Mouse (Mus musculus) thymus, adult 18-20 months (tissue): ENCODE results near the gene Txnrd2.

Experiments
- DNase-seq, 2 experiments: peaks; one replicate each; pipeline ENCODE4 v3.0.0; 2022; ENCODE audit warnings: mixed read lengths in 2 of 2

The Txnrd2 gene

GRCm38 (mm10) chr16:18497865-18498515, 71.8 kb downstream of the Txnrd2 start:
- DNase-seq: peak; percentile 56 to 69

- DNase-seq: peak; percentile 91 to 93
Measured at GRCm38 (mm10) chr16:18498558-18498990, 72.4 kb downstream of the Txnrd2 start, which contains the start of the genes Gnb1l and Rtl10. TSS of gene Gnb1l (plus strand) at chr16:18498713. TSS of gene Rtl10 (plus strand) at chr16:18498901.

- no peak for DNase-seq
Measured at GRCm38 (mm10) chr16:18498996-18499395, 72.8 kb downstream of the Txnrd2 start.

- DNase-seq: peak in 1 of 2 experiments; percentile 30
Measured at GRCm38 (mm10) chr16:18501531-18501930, 75.3 kb downstream of the Txnrd2 start.

GRCm38 (mm10) chr16:18503566-18504342, 77.6 kb downstream of the Txnrd2 start:
- peak; percentile 27 to 58 for DNase-seq

GRCm38 (mm10) chr16:18506524-18507199, 80.5 kb downstream of the Txnrd2 start:
- DNase-seq: no peak

- DNase-seq: no peak
Measured at GRCm38 (mm10) chr16:18507200-18507549, 81.0 kb downstream of the Txnrd2 start.

- no peak for DNase-seq
Measured at GRCm38 (mm10) chr16:18511741-18512140, 85.6 kb downstream of the Txnrd2 start.

GRCm38 (mm10) chr16:18513508-18513907, 87.3 kb downstream of the Txnrd2 start:
- DNase-seq: no peak

GRCm38 (mm10) chr16:18518091-18518490, 91.9 kb downstream of the Txnrd2 start:
- peak; percentile 50 to 52 for DNase-seq

- DNase-seq: no peak
Measured at GRCm38 (mm10) chr16:18523563-18524245, 97.5 kb downstream of the Txnrd2 start.

GRCm38 (mm10) chr16:18528656-18529055, 102.5 kb downstream of the Txnrd2 start:
- DNase-seq: no peak
